Mouse (Mus musculus) bone marrow macrophage, adult 2 months (primary cell): ENCODE data around the gene Selenoi.

Experiments
- CTCF ChIP-seq: IDR thresholded peaks from 2 replicates; pipeline ENCODE4 v1.5.1; 2012; ENCODE audit warnings: low read depth, mild to moderate bottlenecking, low read length, moderate library complexity
- POLR2A ChIP-seq: IDR thresholded peaks from 2 replicates; pipeline ENCODE4 v1.6.1; 2012; ENCODE audit warnings: mild to moderate bottlenecking, low read depth, low read length, borderline replicate concordance

- TF ChIP-seq CTCF: no peak
- TF ChIP-seq POLR2A: no peak
These were observed 39.9 kb upstream of the Selenoi start for GRCm38 (mm10) chr5:30192452-30192851.
